Mouse (Mus musculus) kidney, adult 2 months (tissue): Measurements from ENCODE around the gene Cdx4. TPM values are rescaled to one million over a fixed set of nuclear protein-coding genes. Genes with fewer than 3 reads are reported as not detected.
A peak's percentile ranks its signal among the peaks of the same experiment; 100 is the strongest.

ENCODE experiments used
- DNase-seq: peaks from one replicate; pipeline ENCODE4 v3.0.0; 2021
- H3K27ac ChIP-seq: fragments of 200-500 bp; 2 replicates; pipeline ENCODE4 v1.5.1; 2012; ENCODE audit warnings: low read depth, low read length, control low read depth, inconsistent platforms; ENCODE audit not compliant: insufficient read depth
- H3K27me3 ChIP-seq: fragments of 200-500 bp; replicated peaks from 2 replicates; pipeline ENCODE4 v1.6.1; 2012; ENCODE audit warnings: mild to moderate bottlenecking, moderate library complexity, low read length, inconsistent platforms; ENCODE audit not compliant: control insufficient read depth, insufficient read depth
- H3K36me3 ChIP-seq: fragments of 200-500 bp; 2 replicates; pipeline ENCODE4 v1.6.1; 2012; ENCODE audit warnings: mild to moderate bottlenecking, moderate library complexity, low read length, inconsistent platforms; ENCODE audit not compliant: control insufficient read depth, insufficient read depth
- H3K4me1 ChIP-seq: fragments of 200-500 bp; 2 replicates; pipeline ENCODE4 v1.6.1; 2011; ENCODE audit warnings: low read length; ENCODE audit not compliant: control insufficient read depth, insufficient read depth
- H3K4me3 ChIP-seq: fragments of 200-500 bp; 2 replicates; pipeline ENCODE4 v1.5.1; 2011; ENCODE audit warnings: mild to moderate bottlenecking, low read depth, low read length, control low read depth; ENCODE audit not compliant: insufficient read depth
- CTCF ChIP-seq: fragments of 200-500 bp; conservative IDR thresholded peaks from 2 replicates; pipeline ENCODE4 v1.5.1; 2011; ENCODE audit warnings: low read depth, mild to moderate bottlenecking, control low read depth, low read length, moderate library complexity, mixed read lengths; ENCODE audit not compliant: insufficient read depth, insufficient read length
- POLR2A ChIP-seq: fragments of 200-500 bp; IDR thresholded peaks from one replicate; pipeline ENCODE4 v1.6.1; 2011; ENCODE audit warnings: low read depth, low read length, control low read depth
- WGBS: fragments of 180-500 bp; shearing (Covaris S2); methylation state at CpG from one replicate; pipeline ENCODE4 v1.1.7; 2018; 5-methylcytosine and 5-hydroxymethylcytosine counted together
- polyA plus RNA-seq: library from polyadenylated mRNA; depleted of rRNA; stranded (reverse); fragments of >200 nt; gene quantifications from 2 replicates; pipeline ENCODE4 v1.2.3, GENCODE M21; 2012; rRNA removed

Cdx4 gene
- polyA plus RNA-seq, 1 experiment = 0.09 TPM

- no peak within 1 kb of the TSS for H3K27ac ChIP-seq
- no peaks in the 10 kb centered on the region for H3K4me1 ChIP-seq
- H3K27me3 ChIP-seq = no peaks in the 10 kb centered on the region
- under 1% methylated on average over 33 of the region's 34 CpGs for WGBS
- no peak for TF ChIP-seq CTCF
- TF ChIP-seq POLR2A = no peak
- peak; percentile 82 for DNase-seq
- peak within 1 kb of the TSS; percentile 80 for H3K4me3 ChIP-seq
- no peaks in the 10 kb centered on the region for H3K36me3 ChIP-seq
Observed at GRCm38 (mm10) chrX:103356287-103356686, 35.1 kb downstream of the Cdx4 start, which contains the start of gene Chic1. Gene Chic1 (plus strand): TSS chrX:103356476.

GRCm38 (mm10) chrX:103356761-103357236, 35.6 kb downstream of the Cdx4 start:
- Histone ChIP-seq H3K4me3 (peak overlapping the region; percentile 80), H3K4me1 (no peaks in the 10 kb centered on the region), H3K27ac (no peak overlapping the region), H3K27me3 (no peaks in the 10 kb centered on the region), H3K36me3 (no peaks in the 10 kb centered on the region)
- peak; percentile 4 for DNase-seq
- 2% methylated on average over 24 of the region's 24 CpGs for WGBS
- TF ChIP-seq POLR2A = no peak
- no peak for TF ChIP-seq CTCF

GRCm38 (mm10) chrX:103366201-103366600, 45.0 kb downstream of the Cdx4 start:
- TF ChIP-seq CTCF (no peak), POLR2A (no peak)
- H3K4me1 ChIP-seq = no peaks in the 10 kb centered on the region
- 58% methylated on average over 5 of the region's 5 CpGs for WGBS
- no peaks in the 10 kb centered on the region for H3K36me3 ChIP-seq
- no peak overlapping the region for H3K4me3 ChIP-seq
- H3K27me3 ChIP-seq = no peaks in the 10 kb centered on the region
- no peak overlapping the region for H3K27ac ChIP-seq
- DNase-seq = no peak

GRCm38 (mm10) chrX:103368650-103369049, 47.5 kb downstream of the Cdx4 start:
- H3K27ac ChIP-seq = no peak overlapping the region
- no peaks in the 10 kb centered on the region for H3K27me3 ChIP-seq
- H3K4me3 ChIP-seq = no peak overlapping the region
- 60% methylated on average over 3 of the region's 3 CpGs for WGBS
- no peak for TF ChIP-seq CTCF
- TF ChIP-seq POLR2A = no peak
- H3K4me1 ChIP-seq = no peaks in the 10 kb centered on the region
- no peak for DNase-seq
- no peaks in the 10 kb centered on the region for H3K36me3 ChIP-seq

GRCm38 (mm10) chrX:103371221-103371620, 50.0 kb downstream of the Cdx4 start:
- peak; percentile 41 for DNase-seq
- Histone ChIP-seq H3K27me3 (no peaks in the 10 kb centered on the region), H3K4me3 (no peak overlapping the region), H3K36me3 (no peaks in the 10 kb centered on the region), H3K4me1 (no peaks in the 10 kb centered on the region), H3K27ac (no peak overlapping the region)
- WGBS = 26% methylated on average over 2 of the region's 2 CpGs
- TF ChIP-seq POLR2A = no peak
- TF ChIP-seq CTCF = peak; percentile 45

GRCm38 (mm10) chrX:103371627-103372026, 50.4 kb downstream of the Cdx4 start:
- DNase-seq = peak; percentile 30
- no peaks in the 10 kb centered on the region for H3K4me1 ChIP-seq
- no peak overlapping the region for H3K27ac ChIP-seq
- 33% methylated on average over 2 of the region's 2 CpGs for WGBS
- H3K4me3 ChIP-seq = no peak overlapping the region
- H3K27me3 ChIP-seq = no peaks in the 10 kb centered on the region
- TF ChIP-seq CTCF (0 out of 2 replicates have a peak, but pooled peaks have one; percentile 5), POLR2A (no peak)
- no peaks in the 10 kb centered on the region for H3K36me3 ChIP-seq

GRCm38 (mm10) chrX:103374250-103374649, 53.1 kb downstream of the Cdx4 start:
- no peak overlapping the region for H3K27ac ChIP-seq
- H3K36me3 ChIP-seq = no peaks in the 10 kb centered on the region
- no peak overlapping the region for H3K4me3 ChIP-seq
- H3K27me3 ChIP-seq = no peaks in the 10 kb centered on the region
- WGBS = 60% methylated on average over 5 of the region's 5 CpGs
- peak; percentile 8 for DNase-seq
- H3K4me1 ChIP-seq = no peaks in the 10 kb centered on the region
- no peak for TF ChIP-seq POLR2A
- TF ChIP-seq CTCF = peak; percentile 52

Other genes with a start within 250 kb of the Cdx4 start
- gene Nap1l2, start 134.8 kb upstream of the Cdx4 start, polyA plus RNA-seq = not detected in 2 replicates
- 0.91 and 1.5 TPM in 2 replicates for gene Chic1, start 35.1 kb downstream of the Cdx4 start, polyA plus RNA-seq
- gene Tsx, start 93.1 kb downstream of the Cdx4 start, polyA plus RNA-seq = 0.13 and 0.16 TPM in 2 replicates
- gene Gm26992, start 100.6 kb downstream of the Cdx4 start, polyA plus RNA-seq = not detected in 2 replicates